ENCODE assay signal across 8 mouse cellular contexts in the genomic region with DNA sequence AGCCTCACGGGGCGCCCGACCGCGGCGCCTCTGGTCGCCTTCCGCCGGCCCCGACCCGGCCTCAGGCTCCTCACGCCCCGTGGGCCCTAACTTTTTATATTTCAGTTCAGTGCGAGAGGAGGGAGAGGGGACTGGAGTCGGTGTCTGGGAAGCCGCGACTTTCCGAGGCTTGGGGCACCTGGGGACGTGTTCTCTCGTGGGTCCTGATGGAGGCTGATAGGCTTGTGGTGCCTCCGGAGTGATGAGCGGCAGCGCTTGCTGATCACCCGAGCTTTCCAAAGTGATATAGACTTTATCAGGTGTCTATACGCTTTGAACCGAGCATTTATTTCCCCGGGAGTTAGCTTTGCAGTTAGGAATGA. TPM values are rescaled to one million over a fixed set of nuclear protein-coding genes. Genes with fewer than 3 reads are reported as not detected.
DNase-seq lines count a peak whose midpoint lies in the region; ATAC-seq and TF ChIP-seq lines count a peak whose summit lies in the region.

No protein-coding gene starts in this region.

- no peak for TF ChIP-seq EP300 in ES-Bruce4 (IDR thresholded peaks at IDR 0.05; ENCODE audit: insufficient read depth, low read depth, low read length)

- peak overlapping the region; percentile 96 for H3K9ac ChIP-seq in heart, embryonic 13.5 days
- peak overlapping the region; percentile 95 for H3K9ac ChIP-seq in ES-Bruce4 (ENCODE audit: low read depth, poor library complexity, severe bottlenecking)
- peak overlapping the region; percentile 93 for H3K9ac ChIP-seq in forebrain, embryonic 14.5 days (ENCODE audit: low read length)
- peak overlapping the region; percentile 76 for H3K9ac ChIP-seq in liver, embryonic 15.5 days

- ATAC-seq in heart, embryonic 13.5 days (ENCODE audit: extremely low read depth, insufficient number of reproducible peaks, low FRiP score, low TSS enrichment) = no peak
- no peak for ATAC-seq in forebrain, embryonic 14.5 days
- ATAC-seq in liver, embryonic 15.5 days (ENCODE audit: insufficient read depth) = peak; percentile 62

- H3K4me3 ChIP-seq in heart, embryonic 13.5 days = peak overlapping the region; percentile 95
- H3K4me3 ChIP-seq in ES-Bruce4 (ENCODE audit: low read depth, low read length) = peak overlapping the region; percentile 63
- peak overlapping the region; percentile 92 for H3K4me3 ChIP-seq in forebrain, embryonic 14.5 days (ENCODE audit: low read depth, low read length)
- H3K4me3 ChIP-seq in liver, embryonic 15.5 days (replicated peaks) = peak overlapping the region; percentile 84

- peak overlapping the region; percentile 92 for H3K4me2 ChIP-seq in heart, embryonic 13.5 days
- peak overlapping the region; percentile 76 for H3K4me2 ChIP-seq in forebrain, embryonic 14.5 days (ENCODE audit: low read length)
- peak overlapping the region; percentile 78 for H3K4me2 ChIP-seq in liver, embryonic 15.5 days

- no peaks in the 10 kb centered on the region for H3K9me3 ChIP-seq in heart, embryonic 13.5 days
- H3K9me3 ChIP-seq in ES-Bruce4 (replicated peaks; ENCODE audit: control insufficient read depth, insufficient read depth, low read length, poor library complexity, severe bottlenecking) = no peaks in the 10 kb centered on the region
- H3K9me3 ChIP-seq in forebrain, embryonic 14.5 days (replicated peaks; ENCODE audit: control insufficient read depth, low read length) = no peaks in the 10 kb centered on the region
- no peaks in the 10 kb centered on the region for H3K9me3 ChIP-seq in liver, embryonic 15.5 days (replicated peaks)

- H3K27ac ChIP-seq in heart, embryonic 13.5 days (replicated peaks) = peak overlapping the region; percentile 89
- H3K27ac ChIP-seq in ES-Bruce4 (ENCODE audit: insufficient read depth, low read length) = no peak overlapping the region
- peak overlapping the region; percentile 80 for H3K27ac ChIP-seq in forebrain, embryonic 14.5 days (ENCODE audit: low read depth, low read length)
- peak overlapping the region; percentile 82 for H3K27ac ChIP-seq in liver, embryonic 15.5 days (replicated peaks)

- H3K36me3 ChIP-seq in heart, embryonic 13.5 days = no peaks in the 10 kb centered on the region
- no peaks in the 10 kb centered on the region for H3K36me3 ChIP-seq in ES-Bruce4 (ENCODE audit: control insufficient read depth, insufficient read depth, low read length, poor library complexity, severe bottlenecking)
- H3K36me3 ChIP-seq in forebrain, embryonic 14.5 days (ENCODE audit: control insufficient read depth, insufficient read depth, low read length) = no peaks in the 10 kb centered on the region
- H3K36me3 ChIP-seq in liver, embryonic 15.5 days (replicated peaks) = no peaks in the 10 kb centered on the region

- no peak for TF ChIP-seq CTCF in ES-Bruce4 (IDR thresholded peaks at IDR 0.05; ENCODE audit: low read depth, low read length)

- no peak for DNase-seq in heart, postnatal 14 days
- DNase-seq in forebrain, embryonic 14.5 days (ENCODE audit: low spot score) = peak; percentile 32
- no peak for DNase-seq in thymus, postnatal 14 days
- DNase-seq in kidney, adult 9 months = no peak
- DNase-seq in testis, postnatal 14 days (ENCODE audit: low spot score) = no peak

- H3K4me1 ChIP-seq in heart, embryonic 13.5 days = peaks cover 20% of the 10 kb centered on the region
- H3K4me1 ChIP-seq in ES-Bruce4 (ENCODE audit: control insufficient read depth, insufficient read depth, low read length) = no peaks in the 10 kb centered on the region
- H3K4me1 ChIP-seq in forebrain, embryonic 14.5 days (ENCODE audit: control insufficient read depth, insufficient read depth, low read length) = peaks cover 11% of the 10 kb centered on the region
- peaks cover 40% of the 10 kb centered on the region for H3K4me1 ChIP-seq in liver, embryonic 15.5 days (replicated peaks)

- TF ChIP-seq POLR2A in ES-Bruce4 (IDR thresholded peaks at IDR 0.05; ENCODE audit: insufficient read depth, low read length) = no peak

- H3K27me3 ChIP-seq in heart, embryonic 13.5 days (replicated peaks) = no peaks in the 10 kb centered on the region
- H3K27me3 ChIP-seq in ES-Bruce4 (ENCODE audit: control insufficient read depth, insufficient read depth, low read length, poor library complexity, severe bottlenecking) = no peaks in the 10 kb centered on the region
- H3K27me3 ChIP-seq in forebrain, embryonic 14.5 days (replicated peaks; ENCODE audit: control insufficient read depth, insufficient read depth, low read length) = no peaks in the 10 kb centered on the region
- no peaks in the 10 kb centered on the region for H3K27me3 ChIP-seq in liver, embryonic 15.5 days

- WGBS in heart, embryonic 13.5 days = under 1% methylated on average over 27 of the region's 27 CpGs
- under 1% methylated on average over 27 of the region's 27 CpGs for WGBS in forebrain, embryonic 14.5 days
- WGBS in liver, embryonic 15.5 days (ENCODE audit: insufficient replicate concordance) = under 1% methylated on average over 27 of the region's 27 CpGs

- intact Hi-C loops in heart, postnatal 14 days (cut with DNase I) = no loop called here

RNA-seq across cellular contexts. Expression of gene Dis3l2, which starts 0.3 kb away (rescaled TPM):
- 15.0 and 16.4 TPM in 2 replicates for polyA plus RNA-seq in heart, embryonic 13.5 days (2015; fragmentation: Nextera tagmentation; extraction: Ambion mirVana)
- total RNA-seq in heart, postnatal 14 days (2021) = 10 to 100 TPM; 11.8 to 12.2 TPM
- 19.6 and 21.0 TPM in 2 replicates for polyA plus RNA-seq in ES-Bruce4 (2011; ENCODE audit: insufficient read depth, insufficient read length, low read depth, missing spikeins)
- 32.2 and 35.3 TPM in 2 replicates for polyA plus RNA-seq in forebrain, embryonic 14.5 days (2014; fragmentation: Nextera tagmentation; extraction: Ambion mirVana)
- polyA plus RNA-seq in liver, embryonic 15.5 days (2015; fragmentation: Nextera tagmentation; extraction: Ambion mirVana) = 8.5 and 10.0 TPM in 2 replicates

RNA-seq across cellular contexts. Expression of gene Nppc, which starts 33.6 kb away (rescaled TPM):
- 0.57 and 1.3 TPM in 2 replicates for polyA plus RNA-seq in heart, embryonic 13.5 days (2015; fragmentation: Nextera tagmentation; extraction: Ambion mirVana)
- total RNA-seq in heart, postnatal 14 days (2021) = under 1 TPM; 0.62 to 0.63 TPM
- polyA plus RNA-seq in ES-Bruce4 (2011; ENCODE audit: insufficient read depth, insufficient read length, low read depth, missing spikeins) = not detected in 2 replicates
- polyA plus RNA-seq in forebrain, embryonic 14.5 days (2014; fragmentation: Nextera tagmentation; extraction: Ambion mirVana) = 2.3 and 3.1 TPM in 2 replicates
- polyA plus RNA-seq in liver, embryonic 15.5 days (2015; fragmentation: Nextera tagmentation; extraction: Ambion mirVana) = not detected in 2 replicates
